Mouse (Mus musculus): Measurements from ENCODE around the gene Stx11. TPM values are rescaled to one million over a fixed set of nuclear protein-coding genes. Genes with fewer than 3 reads are reported as not detected.

Gene Stx11
- total RNA-seq, 1 experiment from 2014 or later: 9.4 TPM

- ATAC-seq (replicated peaks; ENCODE audit: low read depth, poor library complexity, severe bottlenecking): no peak
Measured at GRCm38 (mm10) chr10:12919287-12919686, 44.8 kb downstream of the Stx11 start.

- no peak for ATAC-seq (replicated peaks; ENCODE audit: low read depth, poor library complexity, severe bottlenecking)
Measured at GRCm38 (mm10) chr10:12917626-12918025, 46.5 kb downstream of the Stx11 start.

GRCm38 (mm10) chr10:12916376-12916775 lies 47.7 kb downstream of the Stx11 start:
- ATAC-seq (replicated peaks; ENCODE audit: low read depth, poor library complexity, severe bottlenecking): no peak

DNA sequence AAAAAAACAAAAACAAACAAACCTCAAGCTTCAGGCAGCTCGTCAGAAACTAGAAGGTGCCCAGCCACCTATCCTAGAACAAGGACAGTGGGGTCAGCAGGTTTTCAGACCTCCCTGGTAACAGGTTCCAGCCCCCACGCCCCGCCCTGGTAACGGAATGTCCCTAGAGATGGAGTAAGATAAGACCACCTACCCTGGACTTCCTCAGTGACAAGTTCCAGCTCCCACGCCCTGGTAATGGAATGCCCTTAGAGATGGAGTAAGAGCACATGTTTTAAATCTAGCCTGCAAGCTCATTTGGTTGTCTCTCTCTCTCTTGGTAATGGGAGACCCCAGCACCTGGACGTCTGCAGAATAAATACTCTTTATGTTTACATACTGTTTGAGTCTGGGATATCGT lies 48.3 kb downstream of the Stx11 start:
- no peak for ATAC-seq (replicated peaks; ENCODE audit: low read depth, poor library complexity, severe bottlenecking)

DNA sequence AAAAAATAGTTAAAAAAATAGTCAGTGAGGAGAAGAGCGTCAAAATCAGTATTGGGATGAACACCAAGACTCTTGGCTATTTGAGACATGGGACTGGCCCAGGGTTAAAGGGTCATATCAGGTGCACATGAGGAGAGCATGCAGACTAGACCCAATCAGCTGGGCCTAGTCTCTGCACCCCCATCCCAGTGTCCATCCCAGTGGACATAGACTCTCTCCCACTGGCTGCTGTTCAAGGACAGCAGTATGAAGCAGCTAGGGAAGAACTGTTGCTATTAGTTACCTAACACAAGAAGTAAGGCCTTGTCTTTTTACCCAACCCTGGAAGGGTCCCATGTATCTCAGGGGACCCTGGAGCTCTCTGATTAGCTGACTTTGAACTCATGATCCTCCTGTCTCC lies 49.9 kb downstream of the Stx11 start:
- ATAC-seq (replicated peaks; ENCODE audit: low read depth, poor library complexity, severe bottlenecking): no peak

DNA sequence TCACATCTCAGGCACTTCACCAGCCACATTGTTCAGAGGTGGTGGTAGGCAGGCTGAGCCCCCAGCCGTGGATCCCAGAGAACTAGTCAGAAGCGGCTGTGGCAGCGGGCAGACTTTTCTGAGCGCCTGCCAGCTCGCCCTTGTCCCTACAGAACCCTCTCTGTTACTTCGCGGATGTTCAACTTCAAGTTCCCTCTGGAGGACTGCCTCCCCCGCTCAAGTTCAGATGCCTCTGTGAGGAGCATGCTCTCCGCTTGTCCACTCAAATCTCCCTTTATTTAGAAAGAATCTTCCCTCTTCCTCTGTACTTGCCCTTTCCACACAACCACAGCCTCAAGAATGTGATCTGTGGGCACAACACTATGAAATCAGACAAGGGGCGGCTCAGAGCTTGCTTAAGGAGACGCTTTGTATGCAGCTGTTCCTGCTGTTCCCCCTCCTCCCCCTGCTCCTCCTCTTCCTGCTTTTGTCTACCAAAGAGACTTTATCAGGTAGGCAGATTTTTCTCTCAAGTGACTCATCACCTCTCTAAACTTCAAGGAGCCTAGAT lies 52.0 kb downstream of the Stx11 start:
- peak; percentile 70 for ATAC-seq (replicated peaks; ENCODE audit: low read depth, poor library complexity, severe bottlenecking)

DNA sequence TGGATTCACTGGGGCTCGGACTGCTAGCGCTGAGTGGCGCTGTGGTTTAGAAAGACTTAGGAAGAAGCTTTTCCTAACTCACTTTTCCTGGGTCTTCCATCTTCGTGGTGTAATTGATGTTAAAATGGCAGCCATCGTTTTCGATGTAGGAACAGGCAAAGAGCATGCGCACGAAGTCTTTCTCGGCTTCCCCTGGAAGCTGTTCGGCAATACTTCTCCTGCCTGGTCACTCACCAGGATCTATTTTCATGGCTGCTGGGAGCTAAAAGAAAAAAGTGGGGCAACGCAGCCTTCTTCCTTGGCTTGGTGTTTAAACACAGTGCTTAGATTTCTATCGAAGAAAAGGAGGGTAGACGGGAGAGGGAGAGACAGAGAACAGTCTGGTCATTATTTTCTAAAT lies 52.6 kb downstream of the Stx11 start:
- no peak for ATAC-seq (replicated peaks; ENCODE audit: low read depth, poor library complexity, severe bottlenecking)

DNA sequence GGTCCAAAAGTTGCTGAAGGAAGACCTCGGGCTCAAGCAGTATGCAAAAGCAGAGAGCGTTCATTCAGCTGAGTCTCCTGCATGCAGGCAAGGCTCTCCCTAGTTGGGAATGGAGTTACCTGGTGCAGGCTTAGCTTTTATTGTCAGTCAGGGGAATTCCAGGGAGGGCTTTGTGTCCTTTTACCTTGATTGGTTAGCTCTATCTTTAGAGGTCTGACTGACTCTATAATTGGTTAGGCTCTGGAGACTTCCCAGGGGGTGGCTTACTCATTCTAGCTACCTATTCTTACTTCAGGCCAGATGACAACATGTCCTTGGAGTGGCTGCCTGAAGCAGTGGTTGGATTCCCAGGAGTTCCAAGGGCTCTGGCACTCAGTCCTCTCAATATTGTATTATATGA lies 54.2 kb downstream of the Stx11 start:
- ATAC-seq (replicated peaks; ENCODE audit: low read depth, poor library complexity, severe bottlenecking): no peak

DNA sequence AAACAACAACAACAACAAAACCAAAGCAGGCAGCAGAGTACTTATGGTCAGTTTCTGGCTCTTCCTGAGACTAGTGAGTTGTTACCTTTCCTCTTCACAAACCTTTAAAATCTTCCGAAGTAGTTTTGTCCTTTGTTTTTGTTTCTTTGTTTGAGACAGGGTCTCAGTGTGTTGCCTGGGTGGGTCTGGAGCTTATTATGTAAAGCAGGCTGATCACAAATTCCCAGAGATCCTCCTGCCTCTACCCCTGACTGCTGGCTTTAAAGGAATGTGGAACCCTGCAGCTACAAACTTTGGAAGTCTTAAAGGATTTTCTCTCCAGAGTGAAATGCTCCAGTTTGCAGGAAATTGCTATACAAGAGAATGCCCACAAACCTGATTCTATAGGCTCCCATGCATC lies 54.9 kb downstream of the Stx11 start:
- no peak for ATAC-seq (replicated peaks; ENCODE audit: low read depth, poor library complexity, severe bottlenecking)

- ATAC-seq (replicated peaks; ENCODE audit: low read depth, poor library complexity, severe bottlenecking): no peak
Measured at GRCm38 (mm10) chr10:12904140-12904528, 60.0 kb downstream of the Stx11 start.

GRCm38 (mm10) chr10:12903440-12904139 lies 60.5 kb downstream of the Stx11 start:
- peak; percentile 87 for ATAC-seq (replicated peaks; ENCODE audit: low read depth, poor library complexity, severe bottlenecking)

DNA sequence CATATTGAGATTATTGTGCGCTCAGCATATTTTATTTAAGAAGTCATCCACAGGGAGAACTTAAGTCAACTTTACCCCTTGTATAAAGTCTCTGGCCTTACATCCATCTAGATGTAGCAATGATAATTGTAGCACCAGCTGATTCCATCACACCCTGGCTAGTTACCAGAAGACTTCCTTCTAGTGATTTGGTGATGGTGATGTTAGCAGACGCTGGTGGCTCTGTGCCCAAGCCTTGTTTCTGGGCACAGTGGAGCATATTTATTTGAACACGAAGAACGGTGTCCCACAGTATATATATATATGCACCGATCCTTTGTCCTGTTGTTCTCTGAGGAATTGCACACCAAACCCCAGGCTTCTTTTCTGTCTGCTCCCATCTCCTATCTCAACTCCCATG lies 64.2 kb downstream of the Stx11 start:
- ATAC-seq (replicated peaks; ENCODE audit: low read depth, poor library complexity, severe bottlenecking): no peak

- no peak for ATAC-seq (replicated peaks; ENCODE audit: low read depth, poor library complexity, severe bottlenecking)
Measured at GRCm38 (mm10) chr10:12893339-12893738, 70.8 kb downstream of the Stx11 start.

GRCm38 (mm10) chr10:12888373-12888772 lies 75.7 kb downstream of the Stx11 start:
- ATAC-seq (replicated peaks; ENCODE audit: low read depth, poor library complexity, severe bottlenecking): peak; percentile 93

Other genes starting within 250 kb of the Stx11 start
- gene Utrn, start 94.9 kb downstream of the Stx11 start, total RNA-seq (2017): 45.9 and 46.5 TPM in 2 replicates
- 16.9 and 17.4 TPM in 2 replicates for gene Sf3b5, start 41.0 kb upstream of the Stx11 start, total RNA-seq (2017)
- gene Plagl1, start 96.2 kb upstream of the Stx11 start, total RNA-seq (2017): 0.14 TPM in 1 of 2 replicates, not detected in the other
- not detected in 2 replicates for gene Zc2hc1b, start 213.7 kb upstream of the Stx11 start, total RNA-seq (2017)
- 59.7 and 63.7 TPM in 2 replicates for gene Ltv1, start 228.9 kb upstream of the Stx11 start, total RNA-seq (2017)